Mouse (Mus musculus): ENCODE data around the gene Sox2. TPM values are rescaled to one million over a fixed set of nuclear protein-coding genes. Genes with fewer than 3 reads are reported as not detected.

Gene Sox2
- polyA plus RNA-seq, 1 experiment = 0.05 TPM

GRCm38 (mm10) chr3:34659861-34660260 lies 9.7 kb downstream of the Sox2 start:
- peaks cover 2% of the 10 kb centered on the region for H3K27me3 ChIP-seq (ENCODE audit: control insufficient read depth, insufficient read depth, low read length)
- H3K4me1 ChIP-seq (ENCODE audit: control insufficient read depth, insufficient read depth, low read length) = peaks cover 17% of the 10 kb centered on the region
- no peak overlapping the region for H3K4me3 ChIP-seq (ENCODE audit: control insufficient read depth, low read depth, low read length)
- no peak overlapping the region for H3K27ac ChIP-seq (ENCODE audit: control insufficient read depth, insufficient read depth, low read depth, low read length)
- TF ChIP-seq POLR2A (IDR thresholded peaks at IDR 0.05; ENCODE audit: control insufficient read depth, low read depth, low read length) = no peak
- no peak for TF ChIP-seq CTCF (IDR thresholded peaks at IDR 0.05; ENCODE audit: control insufficient read depth, insufficient read depth, insufficient replicate concordance, low read depth, low read length)
- H3K36me3 ChIP-seq (ENCODE audit: control insufficient read depth, insufficient read depth, low read length) = no peaks in the 10 kb centered on the region

- H3K36me3 ChIP-seq (ENCODE audit: control insufficient read depth, insufficient read depth, low read length) = no peaks in the 10 kb centered on the region
- H3K4me3 ChIP-seq (ENCODE audit: control insufficient read depth, low read depth, low read length) = no peak overlapping the region
- H3K27ac ChIP-seq (ENCODE audit: control insufficient read depth, insufficient read depth, low read depth, low read length) = no peak overlapping the region
- H3K4me1 ChIP-seq (ENCODE audit: control insufficient read depth, insufficient read depth, low read length) = peaks cover 17% of the 10 kb centered on the region
- H3K27me3 ChIP-seq (ENCODE audit: control insufficient read depth, insufficient read depth, low read length) = peaks cover 2% of the 10 kb centered on the region
- no peak for TF ChIP-seq CTCF (IDR thresholded peaks at IDR 0.05; ENCODE audit: control insufficient read depth, insufficient read depth, insufficient replicate concordance, low read depth, low read length)
- no peak for TF ChIP-seq POLR2A (IDR thresholded peaks at IDR 0.05; ENCODE audit: control insufficient read depth, low read depth, low read length)
Observed at GRCm38 (mm10) chr3:34660542-34661290, 10.5 kb downstream of the Sox2 start.

- peaks cover 17% of the 10 kb centered on the region for H3K4me1 ChIP-seq (ENCODE audit: control insufficient read depth, insufficient read depth, low read length)
- H3K27me3 ChIP-seq (ENCODE audit: control insufficient read depth, insufficient read depth, low read length) = peaks cover 2% of the 10 kb centered on the region
- no peak overlapping the region for H3K4me3 ChIP-seq (ENCODE audit: control insufficient read depth, low read depth, low read length)
- no peak overlapping the region for H3K27ac ChIP-seq (ENCODE audit: control insufficient read depth, insufficient read depth, low read depth, low read length)
- no peaks in the 10 kb centered on the region for H3K36me3 ChIP-seq (ENCODE audit: control insufficient read depth, insufficient read depth, low read length)
- TF ChIP-seq POLR2A (IDR thresholded peaks at IDR 0.05; ENCODE audit: control insufficient read depth, low read depth, low read length) (no peak), CTCF (IDR thresholded peaks at IDR 0.05; ENCODE audit: control insufficient read depth, insufficient read depth, insufficient replicate concordance, low read depth, low read length) (no peak)
Observed at GRCm38 (mm10) chr3:34661341-34662007, 11.3 kb downstream of the Sox2 start.

GRCm38 (mm10) chr3:34662008-34662711 lies 12.0 kb downstream of the Sox2 start:
- TF ChIP-seq CTCF (IDR thresholded peaks at IDR 0.05; ENCODE audit: control insufficient read depth, insufficient read depth, insufficient replicate concordance, low read depth, low read length) = no peak
- TF ChIP-seq POLR2A (IDR thresholded peaks at IDR 0.05; ENCODE audit: control insufficient read depth, low read depth, low read length) = no peak
- Histone ChIP-seq H3K4me3 (ENCODE audit: control insufficient read depth, low read depth, low read length) (no peak overlapping the region), H3K27me3 (ENCODE audit: control insufficient read depth, insufficient read depth, low read length) (peaks cover under 1% of the 10 kb centered on the region), H3K36me3 (ENCODE audit: control insufficient read depth, insufficient read depth, low read length) (no peaks in the 10 kb centered on the region), H3K4me1 (ENCODE audit: control insufficient read depth, insufficient read depth, low read length) (peaks cover 17% of the 10 kb centered on the region), H3K27ac (ENCODE audit: control insufficient read depth, insufficient read depth, low read depth, low read length) (no peak overlapping the region)

- Histone ChIP-seq H3K27me3 (ENCODE audit: control insufficient read depth, insufficient read depth, low read length) (no peaks in the 10 kb centered on the region; the same call in none of the 2 replicates), H3K27ac (ENCODE audit: control insufficient read depth, insufficient read depth, low read depth, low read length) (no peak overlapping the region), H3K4me3 (ENCODE audit: control insufficient read depth, low read depth, low read length) (no peak overlapping the region), H3K36me3 (ENCODE audit: control insufficient read depth, insufficient read depth, low read length) (no peaks in the 10 kb centered on the region), H3K4me1 (ENCODE audit: control insufficient read depth, insufficient read depth, low read length) (peaks cover 17% of the 10 kb centered on the region)
- TF ChIP-seq CTCF (IDR thresholded peaks at IDR 0.05; ENCODE audit: control insufficient read depth, insufficient read depth, insufficient replicate concordance, low read depth, low read length) (no peak), POLR2A (IDR thresholded peaks at IDR 0.05; ENCODE audit: control insufficient read depth, low read depth, low read length) (no peak)
Observed at GRCm38 (mm10) chr3:34662712-34663655, 12.8 kb downstream of the Sox2 start.

GRCm38 (mm10) chr3:34663701-34664635 lies 13.8 kb downstream of the Sox2 start:
- H3K4me1 ChIP-seq (ENCODE audit: control insufficient read depth, insufficient read depth, low read length) = peaks cover 17% of the 10 kb centered on the region
- TF ChIP-seq POLR2A (IDR thresholded peaks at IDR 0.05; ENCODE audit: control insufficient read depth, low read depth, low read length) = no peak
- no peak for TF ChIP-seq CTCF (IDR thresholded peaks at IDR 0.05; ENCODE audit: control insufficient read depth, insufficient read depth, insufficient replicate concordance, low read depth, low read length)
- no peak overlapping the region for H3K27ac ChIP-seq (ENCODE audit: control insufficient read depth, insufficient read depth, low read depth, low read length)
- peak overlapping the region; percentile 2; the same call in 1 of the 2 replicates for H3K4me3 ChIP-seq (ENCODE audit: control insufficient read depth, low read depth, low read length)
- no peaks in the 10 kb centered on the region for H3K36me3 ChIP-seq (ENCODE audit: control insufficient read depth, insufficient read depth, low read length)
- H3K27me3 ChIP-seq (ENCODE audit: control insufficient read depth, insufficient read depth, low read length) = no peaks in the 10 kb centered on the region; the same call in none of the 2 replicates
